Mouse (Mus musculus) liver, postnatal 0 days (tissue): Measurements from ENCODE around the gene Agpat3.

Source experiments
- CTCF ChIP-seq: sonication (generic); IDR thresholded peaks from 2 replicates; pipeline ENCODE4 v1.5.1; 2016; ENCODE audit warnings: antibody characterized with exemption, low read depth
- EP300 ChIP-seq: IDR thresholded peaks from 2 replicates; pipeline ENCODE4 v1.6.1; 2016; ENCODE audit warnings: antibody characterized with exemption, low read depth, mild to moderate bottlenecking

DNA sequence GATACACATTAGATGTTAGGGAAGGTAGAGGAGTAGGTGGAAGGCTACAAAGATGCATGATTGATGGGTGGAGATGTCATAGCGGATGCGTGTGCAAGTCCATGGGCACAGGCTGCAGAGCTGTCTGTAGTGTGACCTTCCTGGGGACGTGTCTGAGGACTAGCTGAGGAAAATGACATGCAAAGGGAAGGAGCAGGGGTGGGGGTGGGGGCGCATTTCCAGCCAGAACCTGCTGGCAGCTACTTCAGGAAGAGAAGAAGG is 44.3 kb upstream of the Agpat3 start:
- no peak for TF ChIP-seq EP300
- no peak for TF ChIP-seq CTCF
